Mouse (Mus musculus) midbrain, embryonic 12.5 days (tissue): Measurements from ENCODE around the gene Slc38a11. TPM values are rescaled to one million over a fixed set of nuclear protein-coding genes. Genes with fewer than 3 reads are reported as not detected.

Experiments used
- ATAC-seq: fragments of 200-750 bp; cut with Nextera tagmentation; 2 replicates; pipeline ENCODE4 v1.8.0; 2017; ENCODE audit warnings: low read depth, moderate TSS enrichment, moderate library complexity; ENCODE audit not compliant: low FRiP score
- H3K27ac ChIP-seq: fragments of 300-500 bp; sonication (generic); replicated peaks from 2 replicates; pipeline ENCODE4 v1.5.1; 2016; ENCODE audit warnings: mild to moderate bottlenecking
- H3K27me3 ChIP-seq: fragments of 300-500 bp; sonication (generic); 2 replicates; pipeline ENCODE4 v1.6.1; 2016; ENCODE audit warnings: mild to moderate bottlenecking
- H3K36me3 ChIP-seq: fragments of 300-500 bp; sonication (generic); 2 replicates; pipeline ENCODE4 v1.6.1; 2016
- H3K4me1 ChIP-seq: fragments of 300-500 bp; sonication (generic); 2 replicates; pipeline ENCODE4 v1.6.1; 2016
- H3K4me2 ChIP-seq: fragments of 300-500 bp; sonication (generic); replicated peaks from 2 replicates; pipeline ENCODE4 v1.6.1; 2016; ENCODE audit warnings: mild to moderate bottlenecking, moderate library complexity
- H3K4me3 ChIP-seq: fragments of 300-500 bp; sonication (generic); 2 replicates; pipeline ENCODE4 v1.5.1; 2016; ENCODE audit warnings: mild to moderate bottlenecking
- H3K9ac ChIP-seq: fragments of 300-500 bp; sonication (generic); replicated peaks from 2 replicates; pipeline ENCODE4 v1.6.1; 2016; ENCODE audit warnings: mild to moderate bottlenecking, moderate library complexity
- H3K9me3 ChIP-seq: fragments of 300-500 bp; sonication (generic); 2 replicates; pipeline ENCODE4 v1.6.1; 2016; ENCODE audit warnings: mild to moderate bottlenecking
- WGBS: fragments of 180-500 bp; shearing (Covaris S2); methylation state at CpG from one replicate; pipeline ENCODE4 v1.1.7; 2016; 5-methylcytosine and 5-hydroxymethylcytosine counted together
- polyA plus RNA-seq: library from polyadenylated mRNA; unstranded; fragments of >200 nt; fragmentation: Nextera tagmentation; extraction: Ambion mirVana; gene quantifications from 2 replicates; pipeline ENCODE4 v1.2.1, GENCODE M21; 2016

The Slc38a11 gene
- 2.5 and 3.5 TPM in 2 replicates for polyA plus RNA-seq

DNA sequence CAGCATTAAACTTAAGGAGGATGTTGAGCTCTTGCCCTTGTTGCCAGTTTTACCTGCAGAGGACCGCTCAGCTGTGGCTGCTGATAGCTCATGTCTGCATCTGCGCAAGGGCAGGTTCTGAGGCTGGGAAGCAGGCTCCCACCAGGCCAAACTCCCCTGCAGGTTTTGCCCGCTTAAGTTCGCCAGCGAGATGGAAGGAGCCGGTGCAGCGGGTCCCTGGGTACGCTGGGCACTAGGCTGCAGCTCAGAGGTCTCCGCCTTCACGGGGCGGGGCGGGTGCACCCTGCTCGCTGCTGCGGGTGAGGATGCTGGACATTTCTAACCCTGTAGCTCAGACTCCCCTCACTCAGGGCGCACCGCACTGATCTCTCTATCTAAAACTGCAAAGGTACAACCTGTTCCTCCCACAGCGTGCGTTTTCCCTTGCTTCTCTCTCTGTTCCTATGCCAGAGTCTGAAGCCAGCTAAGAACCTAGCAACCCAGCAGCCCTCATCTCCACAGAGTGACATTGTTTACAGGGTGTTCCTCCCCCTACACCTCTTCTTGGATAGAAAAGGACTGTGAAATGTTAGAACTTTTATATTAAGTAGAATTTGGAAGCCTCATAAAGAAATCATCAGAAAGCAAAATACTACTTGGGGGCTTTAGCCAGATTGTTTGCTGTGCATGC is at the start of gene Slc38a11:
Gene Slc38a11, minus strand, starts transcription at position 207 of the 670 bp plus-strand sequence.
- H3K27me3 ChIP-seq: peaks cover 19% of the 10 kb centered on the region
- WGBS: 5% methylated on average over 18 of the region's 18 CpGs
- H3K36me3 ChIP-seq: no peaks in the 10 kb centered on the region
- H3K9ac ChIP-seq: peak within 1 kb of the TSS; percentile 39; the same call in 1 of the 2 replicates
- H3K27ac ChIP-seq: no peak within 1 kb of the TSS
- peak within 1 kb of the TSS; percentile 57 for H3K4me2 ChIP-seq
- peak within 1 kb of the TSS; percentile 38 for H3K4me3 ChIP-seq
- H3K9me3 ChIP-seq: no peaks in the 10 kb centered on the region
- peaks cover 16% of the 10 kb centered on the region for H3K4me1 ChIP-seq
- peak; percentile 73 for ATAC-seq

DNA sequence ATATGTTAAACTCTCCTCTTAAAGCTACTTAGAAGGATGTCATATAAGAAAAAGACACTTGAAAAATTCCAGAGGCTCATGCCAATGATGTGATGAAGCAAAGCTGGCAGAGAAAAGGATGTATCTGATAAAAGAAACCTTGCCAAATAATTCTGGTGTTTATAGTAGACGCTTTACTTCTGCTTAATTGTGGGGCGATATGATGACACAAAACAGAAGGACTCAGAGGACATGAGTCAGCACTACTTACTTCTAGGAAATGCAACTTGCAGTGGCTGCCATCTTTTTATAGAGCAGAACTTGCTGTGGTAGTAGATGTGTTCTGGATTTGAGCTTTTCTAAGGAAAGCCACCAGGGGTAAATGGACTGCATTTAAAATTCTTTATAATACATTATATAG is 43.3 kb upstream of the Slc38a11 start:
- Histone ChIP-seq H3K9ac (no peak overlapping the region), H3K27ac (no peak overlapping the region), H3K27me3 (no peaks in the 10 kb centered on the region), H3K4me3 (no peak overlapping the region), H3K9me3 (no peaks in the 10 kb centered on the region), H3K36me3 (no peaks in the 10 kb centered on the region), H3K4me1 (no peaks in the 10 kb centered on the region), H3K4me2 (no peak overlapping the region)
- ATAC-seq: no peak
- 92% methylated on average over 2 of the region's 2 CpGs for WGBS

DNA sequence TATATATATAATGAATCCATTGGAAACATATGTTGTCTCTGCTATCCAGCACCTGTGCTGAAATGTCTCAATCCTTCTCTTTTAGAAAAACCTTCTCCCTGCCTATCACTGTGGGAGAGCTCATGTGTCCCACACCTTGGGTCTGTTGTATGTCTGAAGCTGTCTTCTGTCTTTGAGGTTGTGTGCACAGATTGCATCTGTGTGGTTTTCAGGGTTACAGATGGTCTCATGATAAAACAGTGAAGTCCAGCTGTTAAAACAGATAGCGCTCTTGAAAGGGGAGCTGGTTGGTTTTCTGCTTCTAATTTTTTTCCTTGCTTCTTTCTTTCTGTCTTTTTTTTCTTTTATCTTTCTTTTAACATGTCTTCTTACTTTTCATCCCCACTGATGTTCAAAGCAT is 41.6 kb upstream of the Slc38a11 start:
- Histone ChIP-seq H3K9ac (no peak overlapping the region), H3K27me3 (no peaks in the 10 kb centered on the region), H3K4me1 (no peaks in the 10 kb centered on the region), H3K27ac (no peak overlapping the region), H3K36me3 (no peaks in the 10 kb centered on the region), H3K9me3 (no peaks in the 10 kb centered on the region), H3K4me3 (no peak overlapping the region), H3K4me2 (no peak overlapping the region)
- no peak for ATAC-seq
- whole genome bisulfite sequencing: 100% methylated on average over 1 of the region's 1 CpGs

DNA sequence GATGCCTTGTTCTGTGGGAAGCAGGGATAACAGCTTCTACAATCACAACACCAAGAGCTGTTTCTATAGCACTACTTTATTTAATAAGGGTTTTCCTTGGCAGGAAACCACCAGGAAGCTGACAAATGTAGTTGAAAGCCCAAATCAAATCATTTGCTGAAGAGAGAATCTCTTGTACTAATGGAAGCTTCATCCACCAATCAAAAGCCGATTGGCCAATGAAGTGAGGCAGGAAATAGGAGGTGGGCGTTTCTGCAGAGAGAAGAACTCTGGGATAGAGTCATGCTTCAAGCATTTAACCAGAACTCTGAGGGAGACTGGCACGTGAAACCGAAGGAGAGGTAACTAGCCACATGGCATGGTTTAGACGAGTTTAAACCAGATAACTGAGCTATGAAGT is 38.2 kb upstream of the Slc38a11 start:
- Histone ChIP-seq H3K4me3 (no peak overlapping the region), H3K36me3 (no peaks in the 10 kb centered on the region), H3K27me3 (no peaks in the 10 kb centered on the region), H3K4me1 (no peaks in the 10 kb centered on the region), H3K9me3 (no peaks in the 10 kb centered on the region), H3K9ac (no peak overlapping the region), H3K4me2 (no peak overlapping the region), H3K27ac (no peak overlapping the region)
- WGBS: 84% methylated on average over 5 of the region's 5 CpGs
- no peak for ATAC-seq

DNA sequence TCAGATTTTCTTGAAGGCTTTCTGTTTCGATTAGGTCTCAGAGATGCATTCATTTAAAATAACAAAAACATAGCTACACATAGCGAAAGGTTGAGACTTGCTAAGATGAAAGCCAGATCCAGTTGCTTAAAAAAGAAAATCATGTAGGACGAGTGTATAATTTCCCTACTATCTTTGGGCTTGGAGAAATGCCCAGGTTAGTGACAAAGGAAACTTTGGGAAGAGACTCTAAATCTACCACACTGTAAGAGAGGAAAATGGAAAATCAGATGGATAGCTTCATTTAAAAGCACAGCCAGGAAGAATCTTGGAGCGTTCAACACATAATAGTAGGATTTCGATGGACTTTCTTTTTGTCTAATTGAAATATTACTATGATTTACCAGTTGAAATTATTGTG is 36.1 kb upstream of the Slc38a11 start:
- Histone ChIP-seq H3K9me3 (no peaks in the 10 kb centered on the region), H3K27me3 (no peaks in the 10 kb centered on the region), H3K4me1 (no peaks in the 10 kb centered on the region), H3K27ac (no peak overlapping the region), H3K4me3 (no peak overlapping the region), H3K4me2 (no peak overlapping the region), H3K9ac (no peak overlapping the region), H3K36me3 (no peaks in the 10 kb centered on the region)
- ATAC-seq: no peak
- WGBS: 92% methylated on average over 5 of the region's 5 CpGs

DNA sequence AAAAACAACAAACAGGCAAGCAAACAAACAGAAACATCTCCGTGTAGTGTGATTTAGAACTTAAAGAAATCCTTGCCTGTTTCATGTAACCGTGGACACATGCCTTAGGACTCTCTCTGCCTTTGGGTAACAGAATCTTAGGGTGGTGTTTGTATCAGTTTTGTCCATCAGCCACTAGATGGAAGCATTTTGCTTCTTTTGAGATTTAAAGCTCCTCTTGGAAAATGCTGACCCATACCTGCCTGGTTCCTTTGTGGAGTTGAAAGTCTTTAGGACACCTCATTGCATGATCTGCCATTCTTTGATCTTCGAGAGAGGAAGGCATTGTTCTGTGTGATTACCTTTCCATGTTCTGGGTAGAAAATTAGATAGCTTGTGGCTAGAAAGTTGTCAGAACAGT is 32.3 kb upstream of the Slc38a11 start:
- WGBS: 36% methylated on average over 3 of the region's 3 CpGs
- peak; percentile 53; the same call in 1 of the 2 replicates for ATAC-seq
- no peak overlapping the region for H3K27ac ChIP-seq
- H3K36me3 ChIP-seq: no peaks in the 10 kb centered on the region
- no peaks in the 10 kb centered on the region for H3K4me1 ChIP-seq
- H3K4me2 ChIP-seq: no peak overlapping the region
- H3K9ac ChIP-seq: no peak overlapping the region
- H3K27me3 ChIP-seq: no peaks in the 10 kb centered on the region
- no peak overlapping the region for H3K4me3 ChIP-seq
- no peaks in the 10 kb centered on the region for H3K9me3 ChIP-seq

DNA sequence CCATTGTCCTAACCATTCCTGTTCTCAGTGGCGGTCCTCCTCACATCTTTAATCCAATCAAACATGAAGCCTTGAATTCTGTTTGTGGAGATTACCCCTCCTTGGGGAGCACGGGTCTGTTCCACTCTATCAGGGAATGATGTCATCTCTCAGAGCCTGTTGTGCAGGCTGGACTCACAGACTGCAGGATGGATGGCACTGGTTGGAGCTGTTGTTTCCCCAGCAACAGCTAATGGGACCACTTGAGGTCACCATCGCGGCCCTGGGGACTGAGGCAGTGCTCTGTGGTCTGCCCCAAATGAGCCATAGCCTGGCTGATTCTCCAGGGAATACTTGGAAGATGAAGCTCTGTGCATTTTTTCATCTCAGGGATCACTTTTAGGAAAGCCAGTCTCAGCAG is 29.2 kb upstream of the Slc38a11 start:
- Histone ChIP-seq H3K4me1 (no peaks in the 10 kb centered on the region), H3K4me3 (no peak overlapping the region), H3K9ac (no peak overlapping the region), H3K4me2 (no peak overlapping the region), H3K9me3 (no peaks in the 10 kb centered on the region), H3K36me3 (no peaks in the 10 kb centered on the region), H3K27me3 (no peaks in the 10 kb centered on the region), H3K27ac (no peak overlapping the region)
- WGBS: 49% methylated on average over 4 of the region's 4 CpGs
- peak; percentile 66 for ATAC-seq

DNA sequence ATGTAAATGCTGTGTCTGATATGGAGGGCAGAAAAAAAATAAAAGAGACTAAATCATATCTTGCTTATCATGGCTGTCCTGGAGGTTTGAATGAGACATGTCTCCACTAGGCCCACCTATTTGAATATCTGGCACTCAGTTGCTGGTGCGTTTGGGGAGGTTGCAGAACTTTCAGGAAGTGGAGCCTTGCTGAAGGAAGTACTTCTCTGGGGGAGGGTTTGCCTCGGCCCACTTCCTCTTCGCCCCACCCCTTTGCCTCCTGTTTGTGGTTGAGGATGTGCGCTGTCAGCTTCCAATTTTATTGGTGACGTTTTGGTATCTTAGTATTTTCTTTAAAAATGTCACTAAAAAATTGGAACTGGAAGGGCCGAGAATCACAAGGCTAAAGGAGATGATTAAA is 27.5 kb upstream of the Slc38a11 start:
- 87% methylated on average over 6 of the region's 6 CpGs for WGBS
- Histone ChIP-seq H3K27me3 (no peaks in the 10 kb centered on the region), H3K4me2 (no peak overlapping the region), H3K4me3 (no peak overlapping the region), H3K27ac (no peak overlapping the region), H3K36me3 (no peaks in the 10 kb centered on the region), H3K9ac (no peak overlapping the region), H3K4me1 (no peaks in the 10 kb centered on the region), H3K9me3 (no peaks in the 10 kb centered on the region)
- no peak for ATAC-seq

DNA sequence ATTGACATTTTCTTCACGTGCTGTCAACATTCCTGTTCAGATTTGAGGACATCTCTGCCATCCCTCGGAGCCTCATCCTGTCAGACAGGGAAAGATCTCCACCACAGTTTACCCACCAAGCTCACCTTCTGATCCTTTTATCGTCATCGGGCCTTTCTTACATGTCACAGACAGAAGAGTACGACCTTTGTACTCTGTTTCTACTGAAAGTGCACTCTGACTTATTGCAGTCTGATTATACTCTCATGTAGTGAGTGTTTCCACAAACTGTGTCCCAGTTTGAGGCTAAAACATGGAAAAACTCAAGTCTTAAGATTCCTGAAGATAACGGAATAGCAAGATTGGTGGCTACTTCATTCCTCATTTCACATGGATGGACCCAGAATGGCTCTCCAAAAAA is 21.0 kb upstream of the Slc38a11 start:
- 86% methylated on average over 6 of the region's 6 CpGs for WGBS
- no peak overlapping the region for H3K4me3 ChIP-seq
- H3K27ac ChIP-seq: no peak overlapping the region
- H3K9me3 ChIP-seq: no peaks in the 10 kb centered on the region
- no peak for ATAC-seq
- no peaks in the 10 kb centered on the region for H3K36me3 ChIP-seq
- no peaks in the 10 kb centered on the region for H3K4me1 ChIP-seq
- no peak overlapping the region for H3K4me2 ChIP-seq
- no peak overlapping the region for H3K9ac ChIP-seq
- no peaks in the 10 kb centered on the region for H3K27me3 ChIP-seq

DNA sequence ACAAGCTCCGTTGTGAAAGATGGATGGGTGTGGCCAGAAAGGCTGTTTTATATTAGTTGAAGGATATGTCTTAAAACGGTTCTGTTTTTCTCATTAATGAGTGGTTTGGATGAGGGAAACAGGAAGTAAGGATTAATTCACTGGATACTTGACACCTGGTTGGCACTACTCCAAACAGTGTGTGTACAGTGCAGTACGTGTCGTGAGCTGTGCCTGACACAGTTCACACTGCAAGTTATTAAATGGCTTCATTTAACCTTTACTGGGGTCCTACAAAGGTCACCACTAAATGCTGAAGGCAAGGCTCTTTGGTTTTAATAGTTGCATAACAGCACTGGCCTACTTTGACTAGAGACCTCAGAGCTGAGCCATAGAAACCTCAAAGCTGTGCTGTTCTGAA is 18.7 kb upstream of the Slc38a11 start:
- WGBS: 73% methylated on average over 4 of the region's 4 CpGs
- Histone ChIP-seq H3K27me3 (no peaks in the 10 kb centered on the region), H3K4me2 (no peak overlapping the region), H3K4me1 (no peaks in the 10 kb centered on the region; the same call in 1 of the 2 replicates), H3K36me3 (no peaks in the 10 kb centered on the region), H3K27ac (no peak overlapping the region), H3K9me3 (no peaks in the 10 kb centered on the region), H3K4me3 (no peak overlapping the region), H3K9ac (no peak overlapping the region)
- ATAC-seq: no peak

DNA sequence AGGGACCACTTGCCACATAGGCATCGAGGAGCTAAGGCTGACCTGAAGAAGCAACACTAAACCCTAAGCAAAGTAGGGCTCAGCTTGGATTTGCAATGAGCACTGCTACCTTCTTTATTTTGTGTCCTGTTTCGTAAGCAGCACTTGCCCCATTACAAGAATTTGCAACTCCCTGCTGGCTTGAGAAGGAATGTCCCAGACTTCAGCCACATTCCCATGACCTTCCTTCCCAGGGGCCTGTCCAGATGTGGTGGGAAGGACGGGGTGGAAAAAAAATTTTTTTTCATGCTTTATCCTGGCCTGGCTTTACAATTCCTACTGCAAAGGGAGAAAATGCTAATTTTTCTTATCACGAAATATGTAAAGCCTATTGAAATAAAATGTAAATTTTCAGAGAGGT is 14.6 kb upstream of the Slc38a11 start:
- Histone ChIP-seq H3K36me3 (no peaks in the 10 kb centered on the region), H3K27ac (no peak overlapping the region), H3K9ac (no peak overlapping the region), H3K27me3 (no peaks in the 10 kb centered on the region), H3K9me3 (no peaks in the 10 kb centered on the region), H3K4me3 (no peak overlapping the region), H3K4me2 (no peak overlapping the region), H3K4me1 (no peaks in the 10 kb centered on the region; the same call in 1 of the 2 replicates)
- ATAC-seq: no peak
- WGBS: 58% methylated on average over 4 of the region's 4 CpGs

DNA sequence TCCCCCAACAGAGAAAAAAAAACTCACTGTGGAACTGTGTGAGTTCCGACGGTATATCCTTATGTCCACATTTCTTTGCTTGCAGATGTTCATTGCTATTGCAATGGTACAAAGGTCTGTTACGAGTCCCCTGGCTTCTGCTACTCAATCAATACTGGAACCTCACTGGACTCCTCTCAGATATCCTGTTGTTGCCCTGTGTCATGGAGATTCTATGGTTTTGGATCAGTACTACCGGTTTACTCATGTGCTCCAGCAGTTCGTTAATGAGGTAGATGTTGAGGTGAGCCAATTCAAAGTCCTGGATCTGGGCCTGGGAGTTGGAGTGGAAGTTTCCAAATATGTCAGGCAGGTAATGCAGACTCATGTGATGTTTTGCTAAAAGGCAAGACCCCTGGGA is 10.6 kb upstream of the Slc38a11 start:
- Histone ChIP-seq H3K27ac (no peak overlapping the region), H3K9ac (no peak overlapping the region), H3K27me3 (no peaks in the 10 kb centered on the region), H3K36me3 (no peaks in the 10 kb centered on the region), H3K4me3 (no peak overlapping the region), H3K4me1 (no peaks in the 10 kb centered on the region; the same call in 1 of the 2 replicates), H3K9me3 (no peaks in the 10 kb centered on the region), H3K4me2 (no peak overlapping the region)
- 88% methylated on average over 5 of the region's 5 CpGs for WGBS
- ATAC-seq: no peak

DNA sequence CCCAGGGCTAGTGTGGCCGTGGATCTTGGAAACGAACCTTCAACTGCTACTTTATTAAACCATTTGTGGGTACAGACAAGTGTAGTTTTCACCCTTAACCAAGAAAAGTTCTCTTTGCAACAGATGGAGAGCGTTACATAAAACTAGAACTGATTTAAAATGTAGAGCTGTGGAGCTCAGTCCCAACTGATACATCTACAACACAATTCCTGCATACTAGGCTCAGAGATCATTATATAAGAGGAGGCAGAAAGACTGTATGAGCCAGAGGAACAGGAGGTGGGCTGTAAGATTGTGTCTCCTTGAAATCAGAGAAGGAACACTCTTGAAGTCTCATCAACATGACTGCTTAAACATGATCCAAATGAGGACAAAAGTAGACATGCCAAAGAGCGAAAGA is 9.2 kb upstream of the Slc38a11 start:
- H3K4me3 ChIP-seq: no peak overlapping the region
- no peaks in the 10 kb centered on the region for H3K4me1 ChIP-seq
- WGBS: 93% methylated on average over 4 of the region's 4 CpGs
- no peaks in the 10 kb centered on the region for H3K9me3 ChIP-seq
- H3K36me3 ChIP-seq: no peaks in the 10 kb centered on the region
- H3K9ac ChIP-seq: no peak overlapping the region
- H3K4me2 ChIP-seq: no peak overlapping the region
- no peak for ATAC-seq
- H3K27me3 ChIP-seq: no peaks in the 10 kb centered on the region
- no peak overlapping the region for H3K27ac ChIP-seq
